Comparison of ENCODE assay signal across 8 mouse cellular contexts in genomic region chr9:21030781-21031250, GRCm38 (mm10). TPM values are rescaled to one million over a fixed set of nuclear protein-coding genes. Genes with fewer than 3 reads are reported as not detected.
DNase-seq lines count a peak whose midpoint lies in the region; ATAC-seq lines count a peak whose summit lies in the region.

No protein-coding gene starts in this region.

- H3K4me3 ChIP-seq in hindbrain, embryonic 15.5 days: peak overlapping the region; percentile 47

- H3K36me3 ChIP-seq in hindbrain, embryonic 15.5 days: no peaks in the 10 kb centered on the region

- H3K4me2 ChIP-seq in hindbrain, embryonic 15.5 days: peak overlapping the region; percentile 85

- peak overlapping the region; percentile 56 for H3K27ac ChIP-seq in hindbrain, embryonic 15.5 days (replicated peaks)

- peaks cover 74% of the 10 kb centered on the region for H3K27me3 ChIP-seq in hindbrain, embryonic 15.5 days

- ATAC-seq in hindbrain, embryonic 15.5 days (ENCODE audit: low FRiP score, low read depth): peak; percentile 51

- H3K4me1 ChIP-seq in hindbrain, embryonic 15.5 days (replicated peaks): peaks cover 61% of the 10 kb centered on the region

- 0 out of 2 replicates have a peak overlapping the region, but pooled peaks have one; percentile 0 for H3K9ac ChIP-seq in hindbrain, embryonic 15.5 days

- 0% methylated on average over 13 of the region's 13 CpGs for WGBS in hindbrain, embryonic 15.5 days

- DNase-seq in ZHBTc4 (ENCODE audit: low read depth, low spot score): peak; percentile 96
- DNase-seq in cerebellum, postnatal 36 days: peak; percentile 76 to 78
- DNase-seq in gastrocnemius, adult 18-20 months (ENCODE audit: low spot score): peak; percentile 94
- peak; percentile 71 to 79 for DNase-seq in layer of hippocampus, postnatal 36 days
- DNase-seq in lung, postnatal 25 days (ENCODE audit: low spot score): peak; percentile 95
- peak; percentile 56 for DNase-seq in retina, adult 2 months (ENCODE audit: low read depth, low spot score)
- DNase-seq in thymus, postnatal 36 days: peak; percentile 86 to 88

- H3K9me3 ChIP-seq in hindbrain, embryonic 15.5 days: no peaks in the 10 kb centered on the region

RNA-seq across cellular contexts. Expression of gene Icam5, which starts 1.1 kb away (rescaled TPM):
- not detected for total RNA-seq in gastrocnemius, adult 18-20 months (2021)
- 1.7 and 2.6 TPM in 2 replicates for polyA plus RNA-seq in hindbrain, embryonic 15.5 days (2015; fragmentation: Nextera tagmentation; extraction: Ambion mirVana)
- 100 to 1,000 TPM; 360 to 373 TPM for total RNA-seq in layer of hippocampus, postnatal 36 days (2021)

RNA-seq across cellular contexts. Expression of gene Icam4, which starts 1.6 kb away (rescaled TPM):
- total RNA-seq in gastrocnemius, adult 18-20 months (2021): 1 to 10 TPM; 1.4 to 2.8 TPM
- not detected in 2 replicates for polyA plus RNA-seq in hindbrain, embryonic 15.5 days (2015; fragmentation: Nextera tagmentation; extraction: Ambion mirVana)
- total RNA-seq in layer of hippocampus, postnatal 36 days (2021): 1 to 10 TPM in 1 of 2 experiments, under 1 TPM in 1; 0.63 to 1.2 TPM

RNA-seq across cellular contexts. Expression of gene Icam1, which starts 15.0 kb away (rescaled TPM):
- 1 to 10 TPM; 1.6 to 3.0 TPM for total RNA-seq in gastrocnemius, adult 18-20 months (2021)
- 3.4 and 3.9 TPM in 2 replicates for polyA plus RNA-seq in hindbrain, embryonic 15.5 days (2015; fragmentation: Nextera tagmentation; extraction: Ambion mirVana)
- 1 to 10 TPM; 1.9 to 3.6 TPM for total RNA-seq in layer of hippocampus, postnatal 36 days (2021)

RNA-seq across cellular contexts. Expression of gene Mrpl4, which starts 28.3 kb away (rescaled TPM):
- 10 to 100 TPM; 57.9 to 58.8 TPM for total RNA-seq in gastrocnemius, adult 18-20 months (2021)
- 109 and 114 TPM in 2 replicates for polyA plus RNA-seq in hindbrain, embryonic 15.5 days (2015; fragmentation: Nextera tagmentation; extraction: Ambion mirVana)
- 10 to 100 TPM; 61.1 to 65.8 TPM for total RNA-seq in layer of hippocampus, postnatal 36 days (2021)

RNA-seq across cellular contexts. Expression of gene Zglp1, which starts 36.1 kb away (rescaled TPM):
- total RNA-seq in gastrocnemius, adult 18-20 months (2021): not detected
- 0.58 and 3.0 TPM in 2 replicates for polyA plus RNA-seq in hindbrain, embryonic 15.5 days (2015; fragmentation: Nextera tagmentation; extraction: Ambion mirVana)
- not detected for total RNA-seq in layer of hippocampus, postnatal 36 days (2021)

Comparison
In these comparisons a context has a peak if more than half of its experiments do, and no peak if none do; other contexts are left out.
1. Peak in every context shown above with its lines: DNase-seq, ATAC-seq, H3K4me3 ChIP-seq and H3K27ac ChIP-seq.
2. RNA of gene Icam5, which starts 1.1 kb away (total RNA-seq): 360 to 373 TPM in layer of hippocampus, postnatal 36 days; not detected in gastrocnemius, adult 18-20 months; every median in the first group is over 100 times any median in the second.